Mouse (Mus musculus) gastrocnemius, adult 18-20 months (tissue): ENCODE results near the gene Kremen2. TPM values are rescaled to one million over a fixed set of nuclear protein-coding genes. Genes with fewer than 3 reads are reported as not detected.
A peak's percentile ranks its signal among the peaks of the same experiment; 100 is the strongest.
"Not testable (repeated sequence)": the region's sequence is repeated elsewhere in the genome, so short reads cannot be mapped to it uniquely, and the experiment has no call there.

ENCODE experiments used
- DNase-seq: peaks from one replicate; pipeline ENCODE4 v3.0.0; 2021; ENCODE audit warnings: low spot score
- long read RNA-seq, 2 experiments: library from polyadenylated mRNA; stranded (forward); transcript quantifications; one replicate each; pipeline ENCODE4 v2.0.0; 2021
- total RNA-seq, 2 experiments: library from RNA; stranded (reverse); gene quantifications; 2 replicates each; pipeline ENCODE4 v1.2.3; 2021

Kremen2 gene
- total RNA-seq = not detected
- long read RNA-seq, experiment 1 = 0 reads
- long read RNA-seq, experiment 2 = 0 reads

DNA sequence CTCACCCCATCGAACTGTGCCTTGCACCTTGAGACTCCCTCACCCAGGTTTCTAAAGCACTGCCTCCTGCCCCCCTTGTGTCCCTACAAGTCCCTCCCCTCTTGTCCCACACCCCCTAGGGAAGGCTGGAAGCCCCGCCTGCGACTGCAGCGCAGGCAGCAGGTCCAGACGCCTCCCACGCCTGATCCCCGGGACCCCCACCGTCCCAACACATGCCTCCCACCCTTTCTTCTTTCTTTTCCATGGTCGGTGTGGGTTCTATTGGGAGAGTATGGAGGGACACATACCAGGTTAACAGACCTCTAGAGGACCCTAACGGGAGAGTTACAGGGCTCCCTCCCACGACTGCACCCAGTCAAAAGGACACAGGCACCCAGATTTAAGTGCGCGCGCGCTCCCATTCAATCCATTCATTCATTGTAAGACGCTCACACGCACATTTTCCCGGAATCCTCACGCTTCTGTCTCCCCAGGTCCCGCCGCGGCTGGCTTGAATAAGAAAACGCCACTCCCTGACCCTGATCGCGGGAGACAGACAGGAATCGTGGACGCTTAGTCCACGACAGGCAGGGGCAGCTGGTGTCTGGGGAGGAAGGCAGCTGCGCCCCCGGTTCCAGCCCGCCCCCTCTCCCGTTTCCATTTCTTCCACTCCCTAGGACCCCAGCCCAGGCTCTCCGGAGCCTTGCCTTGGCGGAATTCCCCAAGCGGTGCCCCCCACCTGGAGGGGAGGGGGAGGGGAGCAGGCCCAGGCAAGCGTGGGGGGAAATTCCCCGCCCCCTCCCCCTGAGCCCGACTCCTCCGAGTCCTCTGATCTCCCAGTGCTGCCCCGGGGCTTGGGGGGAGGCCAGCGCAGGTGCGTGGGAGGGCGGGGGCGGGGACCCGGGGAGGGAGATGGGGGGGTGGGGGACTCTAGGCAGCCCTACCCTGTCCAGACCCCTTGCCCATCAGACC is at the start of gene Kremen2:
TSS of gene Kremen2 (minus strand) at position 533 of the 951 bp plus-strand sequence.
- no peak for DNase-seq

- no peak for DNase-seq
Measured at GRCm38 (mm10) chr17:23795323-23795722, 49.7 kb upstream of the Kremen2 start.

- DNase-seq = no peak
Measured at GRCm38 (mm10) chr17:23791079-23791357, 45.4 kb upstream of the Kremen2 start.

DNA sequence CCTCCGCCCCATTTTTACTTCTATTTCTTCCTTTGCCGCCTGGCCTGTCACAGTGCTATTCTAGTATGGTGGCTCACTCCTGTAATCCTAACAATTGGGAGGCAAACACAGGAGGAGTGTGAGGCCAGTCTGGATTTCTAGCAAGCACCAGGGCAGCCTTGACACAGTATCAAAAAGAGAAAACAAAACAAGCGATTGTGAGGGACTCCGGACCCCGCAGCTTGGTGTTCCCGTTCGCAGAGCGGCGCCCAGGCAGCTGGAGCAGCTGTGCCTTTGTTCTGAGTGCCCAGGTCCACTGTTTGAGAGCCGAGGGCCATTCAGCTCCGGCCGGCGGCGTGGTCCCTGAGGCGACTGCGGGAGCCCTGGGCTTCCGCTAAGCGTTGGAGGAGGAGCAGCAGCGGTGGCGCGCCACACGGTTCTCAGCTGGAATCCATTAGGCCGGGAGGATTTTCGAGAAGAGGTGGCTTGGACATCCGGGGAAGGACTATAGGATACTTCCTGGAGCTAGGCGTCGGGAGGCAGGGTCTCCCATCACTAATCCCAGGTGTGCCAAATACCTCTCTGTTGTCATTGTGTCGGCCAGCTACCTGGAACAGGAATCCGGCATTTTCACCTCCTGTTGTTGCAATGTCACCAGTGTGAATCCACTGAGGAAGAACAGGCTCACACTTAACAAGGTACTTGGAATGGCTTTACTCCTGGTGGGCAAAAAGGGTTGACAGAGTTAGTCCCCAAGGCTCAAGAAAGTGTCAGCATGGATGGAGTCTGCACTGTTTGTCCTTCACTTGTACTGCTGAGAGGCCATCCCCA is 44.8 kb upstream of the Kremen2 start, which contains the start of gene Srrm2:
TSS of gene Srrm2 (plus strand) at position 264 of the 810 bp plus-strand sequence.
- DNase-seq = peak; percentile 27

DNA sequence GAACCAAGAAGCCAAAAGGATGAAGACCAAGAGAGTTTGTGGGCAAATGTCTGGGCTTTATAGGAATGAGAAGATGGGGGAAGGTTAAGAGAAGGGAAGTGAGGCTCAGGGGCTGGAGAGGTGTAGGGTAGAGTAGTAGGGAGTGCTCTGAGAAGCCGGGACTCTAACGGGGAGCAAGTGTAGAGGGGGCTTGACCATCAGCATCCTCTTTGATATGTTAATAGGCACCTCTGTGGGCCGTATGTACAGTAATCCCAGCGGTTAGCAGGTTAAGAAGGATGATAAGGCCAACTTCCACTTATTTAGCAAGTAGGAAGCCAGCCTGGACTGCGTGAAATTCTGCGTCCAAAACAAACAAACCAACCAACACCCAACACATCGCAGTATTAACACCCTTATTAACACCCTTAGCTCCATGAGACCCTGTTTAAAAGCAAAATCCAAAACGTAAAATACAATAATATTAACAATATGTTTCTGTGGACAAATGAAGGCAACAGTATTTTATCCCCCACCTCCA is 44.2 kb upstream of the Kremen2 start:
- no peak for DNase-seq

DNA sequence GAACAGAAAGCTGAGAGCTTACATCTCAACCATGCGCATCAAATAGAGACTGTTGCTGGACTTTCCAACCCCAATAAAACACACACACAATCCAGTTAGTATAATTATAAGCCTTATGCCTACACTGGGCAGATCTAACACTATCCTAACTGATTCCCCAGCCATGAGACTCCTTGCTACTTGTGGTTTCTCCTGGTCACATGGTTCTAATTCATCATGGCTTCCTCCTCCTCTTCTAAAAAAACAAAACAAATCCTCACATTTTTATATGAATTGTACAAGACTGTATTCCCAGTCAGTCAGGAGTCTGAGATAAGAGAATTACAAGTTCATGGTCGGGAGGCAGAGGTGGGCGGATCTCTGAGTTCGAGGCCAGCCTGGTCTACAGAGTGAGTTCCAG is 43.3 kb upstream of the Kremen2 start:
- DNase-seq = no peak

- no peak for DNase-seq
Measured at GRCm38 (mm10) chr17:23786510-23786931, 40.9 kb upstream of the Kremen2 start.

GRCm38 (mm10) chr17:23785561-23786471 is 40.2 kb upstream of the Kremen2 start, which contains the start of gene Flywch2:
Gene Flywch2 (minus strand): TSS chr17:23786081.
- peak; percentile 39 for DNase-seq

DNA sequence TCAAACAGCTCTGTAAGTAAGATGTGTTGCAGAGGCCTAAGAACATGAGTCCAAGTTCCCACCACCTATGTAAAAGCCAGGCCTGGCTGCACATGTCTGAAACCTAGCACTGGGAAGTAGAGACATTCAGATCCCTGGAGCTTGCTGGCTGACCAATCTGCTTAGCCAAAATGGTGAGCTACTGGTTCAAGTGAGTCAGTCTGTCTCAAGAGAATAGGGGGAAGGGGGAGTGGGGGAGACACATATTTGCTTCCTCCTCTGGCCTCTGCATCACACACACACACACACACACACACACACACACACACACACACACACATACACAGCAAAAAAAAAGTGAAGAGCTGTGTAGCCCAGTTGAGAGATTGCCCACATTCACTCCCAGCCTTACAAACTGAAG is 37.7 kb upstream of the Kremen2 start:
- DNase-seq = no peak

DNA sequence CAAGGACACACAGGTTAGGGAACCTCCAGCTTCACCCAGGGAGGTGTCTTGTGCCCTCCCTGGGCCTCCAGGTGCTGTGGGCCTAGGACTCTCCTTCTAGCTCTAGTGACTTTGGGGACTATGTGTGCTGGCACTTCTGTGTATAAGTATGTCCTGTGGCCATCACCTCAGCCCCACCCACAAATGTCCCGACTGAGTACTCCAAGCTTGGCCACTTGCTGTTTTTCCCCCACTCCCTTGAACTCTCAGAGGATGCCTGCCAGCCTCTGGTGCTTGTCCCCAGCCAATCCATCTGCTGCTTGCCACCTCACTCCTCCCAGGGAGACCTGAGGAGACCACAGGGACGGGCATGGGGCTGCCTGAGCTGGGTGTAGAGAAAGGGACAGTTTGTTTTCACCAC is 32.8 kb upstream of the Kremen2 start:
- DNase-seq = no peak

DNA sequence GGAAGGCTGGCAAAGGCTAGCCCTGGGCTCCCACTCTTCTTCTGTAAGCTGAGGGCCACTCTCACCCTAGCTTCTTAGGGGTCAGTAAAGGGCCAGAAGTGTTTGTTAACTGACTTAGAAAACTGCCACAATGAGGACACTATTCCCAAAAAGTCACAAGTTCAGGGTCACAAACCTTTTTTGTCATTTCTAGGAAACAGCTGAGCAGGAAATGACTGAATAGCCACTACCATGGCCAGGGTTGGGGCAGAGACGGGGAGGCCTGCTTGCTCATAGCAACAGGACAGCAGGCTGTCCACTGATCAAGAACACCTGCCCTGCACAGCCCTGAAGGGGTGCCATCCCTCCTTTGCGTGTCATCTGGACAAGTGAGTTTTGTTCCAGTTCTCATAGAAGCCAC is 31.5 kb upstream of the Kremen2 start:
- no peak for DNase-seq

GRCm38 (mm10) chr17:23776216-23776615 is 30.6 kb upstream of the Kremen2 start:
- DNase-seq = no peak

- peak; percentile 82 for DNase-seq
Measured at GRCm38 (mm10) chr17:23774090-23774489, 28.5 kb upstream of the Kremen2 start.

DNA sequence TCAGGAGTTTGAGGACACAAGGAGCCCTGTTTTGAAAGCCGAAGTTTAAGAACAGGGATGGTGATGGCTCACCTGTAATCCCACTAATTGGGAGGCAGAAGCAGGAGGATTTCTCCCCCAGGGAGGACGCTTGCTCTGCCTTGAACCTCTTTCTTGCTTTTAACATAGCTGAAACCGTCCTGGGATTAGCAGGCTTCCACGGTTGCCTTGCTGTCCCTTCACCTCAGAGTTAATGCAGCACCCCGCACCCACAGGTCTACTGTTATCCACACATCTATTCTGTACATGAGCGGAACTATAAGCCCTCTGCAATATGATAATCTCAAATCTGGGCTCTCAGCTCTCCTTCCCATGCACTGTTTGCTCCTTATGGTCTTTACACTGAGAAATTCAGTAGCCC is 28.0 kb upstream of the Kremen2 start:
- DNase-seq = no peak

DNA sequence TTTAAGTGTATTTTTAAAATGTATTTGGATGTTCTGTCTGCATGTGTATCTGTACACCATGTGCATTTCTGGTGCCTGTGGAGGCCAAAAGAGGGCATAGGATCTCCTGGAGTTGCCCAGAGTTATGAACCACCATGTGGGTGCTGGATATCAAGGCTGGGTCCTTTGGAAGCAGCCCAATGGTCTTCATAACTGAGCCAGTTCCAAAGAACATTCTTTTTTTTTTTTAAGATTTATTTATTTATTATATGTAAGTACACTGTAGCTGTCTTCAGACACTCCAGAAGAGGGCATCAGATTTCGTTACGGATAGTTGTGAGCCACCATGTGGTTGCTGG is 26.6 kb upstream of the Kremen2 start:
- not testable (repeated sequence) for DNase-seq

GRCm38 (mm10) chr17:23771284-23772218 is 25.9 kb upstream of the Kremen2 start, which contains the start of gene Flywch1:
Gene Flywch1 (minus strand): TSS chr17:23771602.
- peak; percentile 98 for DNase-seq

- DNase-seq = peak; percentile 27
Measured at GRCm38 (mm10) chr17:23770896-23771283, 25.3 kb upstream of the Kremen2 start.

- DNase-seq = no peak
Measured at GRCm38 (mm10) chr17:23770493-23770892, 24.9 kb upstream of the Kremen2 start.

- DNase-seq = no peak
Measured at GRCm38 (mm10) chr17:23762976-23763375, 17.3 kb upstream of the Kremen2 start.

DNA sequence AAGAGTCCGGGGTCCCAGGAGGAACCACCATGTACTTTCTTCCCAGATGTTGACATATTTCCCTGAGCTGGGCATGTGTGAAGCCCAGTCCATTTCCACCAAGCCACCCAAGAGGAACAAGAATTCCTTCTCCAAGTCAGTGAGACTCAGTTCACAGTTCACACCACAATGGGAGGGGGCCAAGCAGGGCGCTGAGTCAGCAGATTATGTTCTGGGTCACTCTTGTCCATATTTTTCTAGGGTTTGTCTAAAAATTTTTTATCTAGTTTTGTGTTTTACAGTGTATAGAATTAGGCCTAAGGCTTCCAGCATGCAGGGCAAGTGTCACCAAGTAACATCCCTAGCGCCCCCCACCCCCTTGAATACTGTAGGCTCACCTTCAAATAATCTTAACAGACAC is 15.5 kb upstream of the Kremen2 start:
- no peak for DNase-seq
